Mouse (Mus musculus): Measurements from ENCODE around the gene Pomgnt2. TPM values are rescaled to one million over a fixed set of nuclear protein-coding genes. Genes with fewer than 3 reads are reported as not detected.

The Pomgnt2 gene
- polyA plus RNA-seq, 1 experiment from 2014 or later, result 16.0 TPM

DNA sequence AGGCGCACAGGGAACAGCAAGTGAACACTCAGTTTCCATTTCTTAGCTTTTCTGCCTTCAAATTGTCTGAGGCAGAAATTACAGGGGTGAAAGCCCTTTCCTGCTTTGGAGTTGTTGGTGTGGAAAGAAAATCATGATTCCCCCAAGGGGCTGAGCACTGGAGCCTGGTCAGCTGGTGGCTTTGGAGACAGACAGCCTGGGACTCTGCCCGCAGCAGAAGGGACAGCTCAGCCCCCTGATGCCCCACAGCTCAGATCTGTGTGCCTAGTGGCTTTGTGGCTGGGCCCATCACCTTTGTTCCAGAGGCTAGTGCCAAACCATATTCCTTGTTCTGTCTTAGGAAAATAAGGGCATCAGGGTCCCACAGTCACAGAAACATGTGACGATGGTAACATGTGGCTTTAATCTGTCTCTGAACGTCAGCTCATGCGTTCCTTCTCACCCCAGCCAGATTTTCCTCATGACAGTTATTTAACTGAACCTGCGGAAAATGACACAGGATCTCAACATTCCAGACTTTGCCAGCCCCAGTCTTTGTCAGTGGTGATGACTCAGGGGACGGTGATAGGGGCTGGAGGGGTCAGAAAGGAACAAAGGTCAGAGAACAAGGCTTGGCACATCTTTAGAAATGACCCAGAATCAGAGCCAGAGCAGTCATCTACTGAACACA lies 36.8 kb downstream of the Pomgnt2 start:
- Histone ChIP-seq H3K4me1 (peaks cover 11% of the 10 kb centered on the region), H3K9me3 (no peaks in the 10 kb centered on the region), H3K27ac (peak overlapping the region; percentile 61; the same call in 1 of the 2 replicates), H3K36me3 (no peaks in the 10 kb centered on the region), H3K9ac (0 out of 2 replicates have a peak overlapping the region, but pooled peaks have one; percentile 4), H3K4me3 (no peak overlapping the region), H3K27me3 (no peaks in the 10 kb centered on the region), H3K4me2 (replicated peaks) (no peak overlapping the region)
- 30% methylated on average over 7 of the region's 7 CpGs for WGBS
- ATAC-seq (ENCODE audit: low FRiP score, low read depth), result no peak

DNA sequence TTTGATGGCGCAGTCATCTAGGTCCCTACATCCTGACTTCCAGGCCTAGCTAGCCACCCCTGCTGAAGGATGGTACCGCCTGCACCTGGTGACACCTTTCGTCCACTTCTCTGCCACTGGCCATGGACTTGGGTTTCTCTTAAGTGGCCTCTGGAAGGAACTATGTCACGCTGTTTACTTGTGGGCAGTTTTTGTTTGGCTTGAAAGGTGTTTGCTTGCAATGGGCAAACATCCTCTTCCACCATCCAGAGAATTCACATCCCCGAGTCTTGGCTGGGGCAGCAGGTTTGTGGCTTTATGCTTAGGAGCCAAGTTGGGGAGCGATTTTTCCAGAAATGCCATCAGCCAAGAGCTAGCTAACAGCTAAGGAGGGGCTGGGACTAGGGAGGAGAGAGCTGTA lies 44.3 kb downstream of the Pomgnt2 start:
- Histone ChIP-seq H3K36me3 (no peaks in the 10 kb centered on the region), H3K27me3 (0 out of 2 replicates have a peak, but pooled peaks cover under 1% of the 10 kb centered on the region), H3K4me2 (replicated peaks) (peak overlapping the region; percentile 65; the same call in 1 of the 2 replicates), H3K4me3 (no peak overlapping the region), H3K4me1 (peaks cover 37% of the 10 kb centered on the region), H3K9me3 (no peaks in the 10 kb centered on the region), H3K27ac (peak overlapping the region; percentile 63; the same call in 1 of the 2 replicates), H3K9ac (no peak overlapping the region)
- no peak for ATAC-seq (ENCODE audit: low FRiP score, low read depth)
- WGBS, result 90% methylated on average over 6 of the region's 6 CpGs

DNA sequence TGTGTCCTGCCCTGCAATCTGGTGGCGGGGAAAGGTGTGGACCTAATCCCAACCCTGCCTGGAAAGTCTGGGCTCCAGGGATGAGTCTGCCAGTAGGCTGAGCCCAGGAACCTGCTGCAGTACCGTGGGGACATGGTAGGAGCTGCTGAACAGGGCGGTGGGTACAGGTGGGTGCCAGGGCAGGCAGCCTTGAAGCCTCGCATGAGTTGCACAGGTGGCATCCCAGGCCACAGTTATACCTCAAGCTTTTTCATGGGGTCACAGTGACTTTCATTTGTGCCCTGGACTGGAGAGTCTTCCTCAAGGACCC lies 45.8 kb downstream of the Pomgnt2 start:
- WGBS, result 38% methylated on average over 4 of the region's 4 CpGs
- H3K4me3 ChIP-seq, result peak overlapping the region; percentile 41
- ATAC-seq (ENCODE audit: low FRiP score, low read depth), result no peak
- H3K27ac ChIP-seq, result peak overlapping the region; percentile 88
- peak overlapping the region; percentile 60 for H3K9ac ChIP-seq
- peaks cover 37% of the 10 kb centered on the region for H3K4me1 ChIP-seq
- 0 out of 2 replicates have a peak, but pooled peaks cover 3% of the 10 kb centered on the region for H3K27me3 ChIP-seq
- no peaks in the 10 kb centered on the region for H3K9me3 ChIP-seq
- no peaks in the 10 kb centered on the region for H3K36me3 ChIP-seq
- peak overlapping the region; percentile 65 for H3K4me2 ChIP-seq (replicated peaks)

DNA sequence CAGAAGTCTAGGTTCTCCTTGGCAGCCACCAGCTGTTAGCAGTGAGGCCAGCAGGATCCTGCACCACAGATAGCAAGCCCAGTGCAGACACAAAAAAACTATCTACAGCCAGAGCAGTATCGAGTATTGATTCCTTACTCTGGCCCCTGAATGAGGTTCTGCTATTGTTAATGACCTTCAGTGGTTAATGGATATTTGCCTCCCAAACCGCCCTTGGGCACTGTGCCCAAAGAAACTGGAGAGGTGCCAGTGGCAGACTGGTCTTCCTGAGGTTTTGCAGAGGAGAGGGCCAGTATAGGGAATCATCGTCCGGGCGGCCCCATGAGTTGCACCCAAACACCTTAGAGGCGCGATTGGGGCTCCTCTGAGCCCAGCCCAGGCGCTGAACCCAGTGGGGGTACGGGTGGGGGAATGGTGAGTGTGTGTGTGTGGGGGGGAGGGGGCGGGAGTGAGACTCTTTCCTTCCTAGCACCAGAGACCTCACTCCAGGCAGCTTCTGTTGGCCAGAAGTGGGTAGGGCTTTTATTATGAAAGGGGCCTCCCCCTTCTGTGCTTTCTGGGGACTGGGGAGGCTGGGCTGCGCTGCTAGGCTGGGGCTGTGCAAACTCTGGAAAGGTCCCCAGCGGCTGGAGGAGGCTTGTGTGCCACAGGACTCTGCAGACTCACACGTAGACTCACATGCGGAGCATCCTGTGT lies 46.3 kb downstream of the Pomgnt2 start, which contains the start of gene Fam198a:
Gene Fam198a (plus strand): TSS at position 571 of the 696 bp plus-strand sequence.
- peak within 1 kb of the TSS; percentile 88 for H3K27ac ChIP-seq
- H3K9ac ChIP-seq, result peak within 1 kb of the TSS; percentile 60
- H3K36me3 ChIP-seq, result no peaks in the 10 kb centered on the region

DNA sequence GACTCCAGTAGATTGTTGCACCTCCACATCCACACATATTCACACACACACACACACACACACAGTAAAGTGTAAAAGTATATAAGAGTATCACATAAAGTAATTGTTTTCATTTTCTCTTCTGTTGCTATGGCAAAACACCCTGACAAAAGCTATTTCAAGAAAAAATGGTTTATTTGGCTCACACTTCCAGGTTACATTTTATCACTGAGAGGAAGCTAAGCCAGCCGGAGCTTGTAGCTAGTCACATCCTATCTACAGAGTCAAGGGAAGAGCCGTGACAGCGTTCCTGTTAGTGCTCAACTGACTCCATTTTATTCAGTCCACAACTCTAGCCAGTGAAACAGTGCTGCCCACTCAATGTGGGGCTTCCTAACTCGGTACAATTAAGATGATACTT lies 48.5 kb downstream of the Pomgnt2 start:
- no peak overlapping the region for H3K9ac ChIP-seq
- no peak overlapping the region for H3K27ac ChIP-seq
- H3K27me3 ChIP-seq, result 0 out of 2 replicates have a peak, but pooled peaks cover 3% of the 10 kb centered on the region
- no peak overlapping the region for H3K4me2 ChIP-seq (replicated peaks)
- WGBS, result 72% methylated on average over 4 of the region's 4 CpGs
- peaks cover 28% of the 10 kb centered on the region for H3K4me1 ChIP-seq
- no peak for ATAC-seq (ENCODE audit: low FRiP score, low read depth)
- H3K4me3 ChIP-seq, result no peak overlapping the region
- no peaks in the 10 kb centered on the region for H3K9me3 ChIP-seq
- no peaks in the 10 kb centered on the region for H3K36me3 ChIP-seq

More for the DNA sequence above, 46.3 kb downstream of the Pomgnt2 start, which contains the start of gene Fam198a:
- H3K9me3 ChIP-seq, result no peaks in the 10 kb centered on the region
- 0 out of 2 replicates have a peak, but pooled peaks cover 3% of the 10 kb centered on the region for H3K27me3 ChIP-seq
- H3K4me2 ChIP-seq (replicated peaks), result peak within 1 kb of the TSS; percentile 65
- ATAC-seq (ENCODE audit: low FRiP score, low read depth), result peak; percentile 94
- 6% methylated on average over 14 of the region's 14 CpGs for WGBS
- peaks cover 37% of the 10 kb centered on the region for H3K4me1 ChIP-seq
- H3K4me3 ChIP-seq, result peak within 1 kb of the TSS; percentile 41

DNA sequence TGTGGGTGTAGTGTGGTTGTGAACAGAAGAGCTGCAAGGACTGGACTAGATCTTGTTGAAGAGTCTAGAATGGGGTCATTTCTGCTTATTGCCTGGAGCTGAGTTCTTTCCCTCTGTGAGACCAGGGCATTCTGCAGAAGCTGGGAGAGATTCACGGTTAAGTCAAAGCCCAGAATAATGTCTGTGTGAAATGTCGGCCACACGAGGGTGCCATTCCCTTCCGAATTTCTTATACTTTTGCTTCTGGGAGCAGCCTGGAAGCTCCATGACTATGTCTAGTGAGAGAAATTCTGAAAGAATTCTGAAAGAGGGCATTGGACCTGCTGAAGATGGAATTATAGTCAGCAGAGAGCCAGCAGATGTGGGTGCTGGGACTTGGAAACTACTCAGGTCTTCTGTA lies 49.1 kb downstream of the Pomgnt2 start:
- no peak overlapping the region for H3K27ac ChIP-seq
- H3K9me3 ChIP-seq, result no peaks in the 10 kb centered on the region
- 0 out of 2 replicates have a peak, but pooled peaks cover 3% of the 10 kb centered on the region for H3K27me3 ChIP-seq
- no peak overlapping the region for H3K9ac ChIP-seq
- H3K36me3 ChIP-seq, result no peaks in the 10 kb centered on the region
- no peak overlapping the region for H3K4me3 ChIP-seq
- H3K4me1 ChIP-seq, result peaks cover 24% of the 10 kb centered on the region
- H3K4me2 ChIP-seq (replicated peaks), result no peak overlapping the region
- ATAC-seq (ENCODE audit: low FRiP score, low read depth), result no peak
- WGBS, result 9% methylated on average over 4 of the region's 4 CpGs

DNA sequence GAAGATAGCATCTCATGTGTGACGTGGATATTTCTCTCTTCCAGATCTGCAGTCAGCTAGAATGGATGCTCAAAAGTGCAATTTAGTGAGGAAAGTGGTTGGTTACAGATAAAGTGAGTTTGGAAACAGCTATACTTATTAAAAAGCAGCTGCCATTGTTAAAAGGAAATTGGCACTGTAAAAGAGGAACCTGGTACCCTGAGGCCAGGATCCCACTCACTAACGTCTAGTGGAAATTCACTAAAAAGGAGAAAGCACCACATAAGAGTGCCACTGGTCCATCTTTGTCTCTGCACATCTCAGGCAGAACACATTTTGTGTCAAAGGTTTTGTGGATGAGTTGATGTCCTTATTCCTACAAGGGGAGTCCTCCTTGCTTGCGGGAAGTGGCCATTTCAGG lies 53.3 kb downstream of the Pomgnt2 start:
- Histone ChIP-seq H3K9ac (no peak overlapping the region), H3K27ac (no peak overlapping the region), H3K36me3 (no peaks in the 10 kb centered on the region), H3K4me3 (no peak overlapping the region), H3K4me1 (no peaks in the 10 kb centered on the region), H3K4me2 (replicated peaks) (no peak overlapping the region), H3K9me3 (no peaks in the 10 kb centered on the region), H3K27me3 (0 out of 2 replicates have a peak, but pooled peaks cover 3% of the 10 kb centered on the region)
- 77% methylated on average over 3 of the region's 3 CpGs for WGBS
- no peak for ATAC-seq (ENCODE audit: low FRiP score, low read depth)

DNA sequence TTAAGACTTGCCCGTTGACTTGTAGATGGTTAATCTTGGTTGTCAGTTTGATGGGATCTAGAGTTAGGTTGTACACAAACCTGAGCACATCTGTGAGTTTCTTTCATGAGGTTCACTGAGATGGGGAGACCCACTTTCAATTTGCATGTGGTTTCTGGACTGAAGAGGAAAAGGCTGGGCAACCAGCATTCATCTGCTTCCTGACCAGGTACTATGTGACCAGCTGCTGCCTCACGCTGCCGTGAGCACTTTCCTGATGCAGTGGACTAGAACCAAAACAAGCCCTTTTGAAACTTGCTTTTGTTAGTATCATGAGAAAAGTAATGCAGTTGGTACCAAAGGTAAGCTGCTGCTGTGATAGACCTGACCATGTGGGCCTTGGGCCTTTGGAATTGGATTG lies 53.9 kb downstream of the Pomgnt2 start:
- ATAC-seq (ENCODE audit: low FRiP score, low read depth), result no peak
- no peaks in the 10 kb centered on the region for H3K36me3 ChIP-seq
- H3K27ac ChIP-seq, result no peak overlapping the region
- no peak overlapping the region for H3K9ac ChIP-seq
- H3K9me3 ChIP-seq, result no peaks in the 10 kb centered on the region
- H3K27me3 ChIP-seq, result 0 out of 2 replicates have a peak, but pooled peaks cover 3% of the 10 kb centered on the region
- WGBS, result 93% methylated on average over 3 of the region's 3 CpGs
- no peaks in the 10 kb centered on the region for H3K4me1 ChIP-seq
- no peak overlapping the region for H3K4me3 ChIP-seq
- no peak overlapping the region for H3K4me2 ChIP-seq (replicated peaks)

DNA sequence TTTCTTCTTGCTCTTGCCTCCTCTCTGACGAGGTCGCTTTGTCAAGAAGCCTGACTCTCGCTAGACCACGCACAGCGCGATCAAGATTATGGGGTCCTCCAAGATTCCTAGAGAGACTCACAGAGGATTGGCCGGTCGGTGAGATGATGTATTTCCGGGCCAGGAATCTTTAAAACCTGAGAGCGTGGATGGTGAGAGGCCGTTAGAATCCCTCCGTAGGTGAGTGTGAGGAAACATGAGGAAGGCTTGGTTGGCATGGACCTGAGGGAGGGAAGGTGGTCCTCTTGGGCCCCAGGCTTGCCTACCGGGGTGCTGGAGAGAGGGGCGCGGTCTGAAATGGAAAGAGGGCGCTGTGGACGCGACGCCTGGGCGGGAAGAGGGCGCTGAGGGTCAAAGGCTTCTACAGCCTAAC lies 59.0 kb downstream of the Pomgnt2 start:
- H3K36me3 ChIP-seq, result no peaks in the 10 kb centered on the region
- H3K9me3 ChIP-seq, result no peaks in the 10 kb centered on the region
- H3K4me3 ChIP-seq, result peak overlapping the region; percentile 46
- ATAC-seq (ENCODE audit: low FRiP score, low read depth), result peak; percentile 85
- peak overlapping the region; percentile 57 for H3K4me2 ChIP-seq (replicated peaks)
- peak overlapping the region; percentile 65 for H3K9ac ChIP-seq
- no peaks in the 10 kb centered on the region for H3K4me1 ChIP-seq
- WGBS, result 52% methylated on average over 21 of the region's 21 CpGs
- no peak overlapping the region for H3K27ac ChIP-seq
- H3K27me3 ChIP-seq, result no peaks in the 10 kb centered on the region

DNA sequence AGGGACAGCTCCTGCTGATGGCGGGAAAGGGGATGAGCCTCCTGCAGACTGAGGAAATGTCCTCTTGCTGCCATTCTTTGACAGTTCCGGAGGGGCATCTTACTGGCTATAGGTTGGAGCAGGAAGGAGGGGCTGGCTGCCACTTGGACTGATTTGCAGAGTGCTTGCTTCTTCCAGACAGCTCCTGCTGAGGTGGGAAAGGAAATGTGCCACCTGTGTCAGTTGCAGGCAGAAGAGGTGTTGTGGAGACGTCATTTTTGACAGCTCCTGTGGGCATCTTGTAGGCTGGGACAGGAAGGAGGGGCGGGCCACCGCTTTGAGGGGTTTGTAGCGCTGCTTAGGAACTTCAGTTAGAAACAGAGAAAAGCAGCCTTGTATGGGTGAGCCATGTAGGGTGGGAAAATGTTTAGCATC lies 59.5 kb downstream of the Pomgnt2 start:
- H3K4me2 ChIP-seq (replicated peaks), result peak overlapping the region; percentile 57
- H3K9me3 ChIP-seq, result no peaks in the 10 kb centered on the region
- peak overlapping the region; percentile 46 for H3K4me3 ChIP-seq
- H3K4me1 ChIP-seq, result no peaks in the 10 kb centered on the region
- no peaks in the 10 kb centered on the region for H3K36me3 ChIP-seq
- ATAC-seq (ENCODE audit: low FRiP score, low read depth), result peak; percentile 19; the same call in 1 of the 2 replicates
- no peak overlapping the region for H3K27ac ChIP-seq
- WGBS, result 69% methylated on average over 6 of the region's 6 CpGs
- H3K27me3 ChIP-seq, result no peaks in the 10 kb centered on the region
- peak overlapping the region; percentile 36; the same call in 1 of the 2 replicates for H3K9ac ChIP-seq

DNA sequence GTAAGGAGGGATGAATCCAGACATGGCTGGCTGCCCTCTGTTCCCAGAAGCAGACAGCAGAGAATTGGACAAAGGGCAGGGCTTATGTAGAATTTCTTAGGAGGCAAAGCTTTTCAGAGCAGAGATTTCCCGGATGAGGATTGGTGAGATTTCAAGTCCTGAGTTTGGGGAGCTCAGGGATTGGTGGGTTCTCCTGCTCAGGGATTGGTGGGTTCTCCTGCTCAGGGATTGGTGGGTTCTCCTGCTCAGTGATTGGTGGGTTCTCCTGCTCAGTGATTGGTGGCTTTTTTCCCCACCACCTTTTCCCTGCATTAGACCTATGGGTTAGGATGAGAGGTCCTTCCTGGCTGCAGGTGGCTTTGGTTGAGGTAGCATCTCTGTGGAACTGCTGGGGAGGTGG lies 60.0 kb downstream of the Pomgnt2 start:
- no peaks in the 10 kb centered on the region for H3K4me1 ChIP-seq
- peak overlapping the region; percentile 57 for H3K4me2 ChIP-seq (replicated peaks)
- WGBS, result 73% methylated on average over 1 of the region's 1 CpGs
- no peaks in the 10 kb centered on the region for H3K36me3 ChIP-seq
- no peak overlapping the region for H3K9ac ChIP-seq
- ATAC-seq (ENCODE audit: low FRiP score, low read depth), result no peak; the same call in 1 of the 2 replicates
- H3K9me3 ChIP-seq, result no peaks in the 10 kb centered on the region
- H3K4me3 ChIP-seq, result no peak overlapping the region
- no peak overlapping the region for H3K27ac ChIP-seq
- no peaks in the 10 kb centered on the region for H3K27me3 ChIP-seq

DNA sequence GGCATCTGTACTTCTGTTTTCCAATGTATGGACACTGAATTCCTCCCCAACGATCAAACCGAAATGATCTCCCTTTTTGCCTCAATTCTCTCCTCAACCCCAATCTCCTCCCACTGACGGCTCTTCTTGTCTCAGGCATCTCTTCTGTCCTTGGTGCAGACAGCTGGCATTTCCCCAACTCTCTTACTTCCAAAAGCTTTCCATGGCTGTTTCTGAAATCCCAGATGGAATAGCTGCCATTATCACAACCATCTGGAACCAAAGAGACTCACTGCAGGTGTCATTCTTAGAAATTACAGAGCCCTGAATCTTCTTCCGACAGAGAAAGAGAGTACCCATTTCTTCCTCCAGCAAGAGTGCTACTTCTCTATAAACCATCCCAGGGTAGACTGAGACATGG lies 62.1 kb downstream of the Pomgnt2 start:
- no peak overlapping the region for H3K4me2 ChIP-seq (replicated peaks)
- no peak for ATAC-seq (ENCODE audit: low FRiP score, low read depth)
- 77% methylated on average over 4 of the region's 4 CpGs for WGBS

More for the DNA sequence above, 62.1 kb downstream of the Pomgnt2 start:
- Histone ChIP-seq H3K27ac (no peak overlapping the region), H3K9me3 (no peaks in the 10 kb centered on the region), H3K4me1 (no peaks in the 10 kb centered on the region), H3K27me3 (no peaks in the 10 kb centered on the region), H3K4me3 (no peak overlapping the region), H3K9ac (no peak overlapping the region), H3K36me3 (no peaks in the 10 kb centered on the region)
